Mouse (Mus musculus): Measurements from ENCODE around the gene Cngb1.

- TF ChIP-seq EP300 (IDR thresholded peaks at IDR 0.05; ENCODE audit: low read depth in 1 of 2, low read length in 2 of 2) (no peak), ZNF384 (IDR thresholded peaks at IDR 0.05; ENCODE audit: low read depth, low read length) (no peak)
Observed at GRCm38 (mm10) chr8:95270501-95270900, 35.9 kb downstream of the Cngb1 start.
